Mouse (Mus musculus): ENCODE measurements around the gene Thumpd3.

DNA sequence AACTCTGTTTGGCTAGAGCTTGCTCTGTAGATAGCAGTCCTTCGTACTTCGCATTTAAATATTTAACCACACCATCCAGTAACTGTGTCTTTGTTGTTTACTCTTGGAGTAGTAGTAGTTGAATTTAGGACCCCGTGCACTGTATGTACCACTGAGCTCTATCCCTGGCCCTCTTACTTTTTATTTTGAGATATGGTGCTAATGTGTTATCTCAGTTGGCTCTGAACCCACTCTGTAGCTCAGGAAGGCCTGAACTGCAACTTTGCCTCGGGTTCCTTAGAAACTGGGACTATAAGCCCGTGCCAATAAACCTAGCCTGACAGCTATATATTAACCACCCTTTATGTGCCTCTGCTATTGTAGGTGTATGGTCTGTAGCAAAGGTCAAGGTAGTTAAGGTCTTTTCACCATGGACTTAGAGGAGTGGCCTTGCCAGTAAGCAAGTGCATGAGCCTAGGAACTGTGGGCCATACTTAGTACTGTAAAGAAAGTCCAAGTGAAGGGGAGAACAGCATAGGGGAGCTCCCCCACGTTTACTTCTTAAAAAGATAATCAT, 8.6 kb downstream of the Thumpd3 start:
- TF ChIP-seq POLR2A (IDR thresholded peaks at IDR 0.05; ENCODE audit: low read depth, low read length), result no peak
- TF ChIP-seq CTCF (IDR thresholded peaks at IDR 0.05; ENCODE audit: borderline replicate concordance, insufficient read depth, low read length), result no peak

All from embryonic fibroblast, embryonic 13.5 days (primary cell).